Mouse (Mus musculus) heart, adult 2 months (tissue): ENCODE results near the gene Tbxas1.

Experiments
- CTCF ChIP-seq: fragments of 200-600 bp; IDR thresholded peaks from 2 replicates; pipeline ENCODE4 v1.8.1; 2022; ENCODE audit warnings: antibody characterized with exemption, mild to moderate bottlenecking, moderate library complexity
- EP300 ChIP-seq: fragments of 200-500 bp; IDR thresholded peaks from 2 replicates; pipeline ENCODE4 v1.6.1; 2011; ENCODE audit warnings: low read depth, low read length, control low read depth; ENCODE audit not compliant: insufficient read depth
- POLR2A ChIP-seq: fragments of 200-500 bp; IDR thresholded peaks from 2 replicates; pipeline ENCODE4 v1.6.1; 2011; ENCODE audit warnings: mild to moderate bottlenecking, low read depth, low read length, control low read depth; ENCODE audit not compliant: insufficient read depth

DNA sequence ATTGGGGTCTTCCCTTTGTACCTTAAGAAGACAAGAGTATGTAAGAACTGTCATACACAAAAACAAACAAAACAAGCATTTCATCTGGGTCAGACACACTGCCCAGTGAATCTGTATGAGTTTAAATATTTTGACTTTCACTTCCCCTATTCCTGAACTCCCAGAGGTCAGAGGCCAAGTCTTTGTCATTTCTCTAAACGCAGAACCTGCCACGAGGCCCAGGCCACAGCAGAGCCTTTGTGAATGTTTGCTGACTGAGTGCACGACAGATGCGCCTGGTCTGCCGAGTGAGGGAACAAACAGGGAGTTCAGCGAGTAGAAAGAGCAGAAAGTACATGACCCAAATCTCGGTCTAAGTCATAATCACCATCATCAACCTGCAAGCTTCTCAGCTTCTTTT lies 4.2 kb upstream of the Tbxas1 start:
- TF ChIP-seq CTCF (no peak), POLR2A (no peak), EP300 (no peak)
